Comparison of ENCODE assay signal across 22 mouse cellular contexts in genomic region chr16:55832040-55832439, GRCm38 (mm10). TPM values are rescaled to one million over a fixed set of nuclear protein-coding genes. Genes with fewer than 3 reads are reported as not detected.
DNase-seq lines count a peak whose midpoint lies in the region; ATAC-seq and TF ChIP-seq lines count a peak whose summit lies in the region.
"Had no signal": no experiment of that assay in that cellular context is flagged by ENCODE, and none has a peak within 500 bp of the region (broad histone marks: within the 10 kb centered on the region; RNA-seq: fewer than 3 reads in every experiment).

No protein-coding gene starts in this region.

- H3K27ac ChIP-seq in intestine, postnatal 0 days (ENCODE audit: low read depth, low read length), result no peak overlapping the region
- H3K27ac ChIP-seq in embryonic facial prominence, embryonic 10.5 days (replicated peaks), result no peak overlapping the region
- H3K27ac ChIP-seq: embryonic facial prominence, embryonic 12.5 days; embryonic facial prominence, embryonic 15.5 days; hindbrain, embryonic 12.5 days; hindbrain, embryonic 15.5 days had no signal

- no peak for DNase-seq in frontal cortex, postnatal 36 days (ENCODE audit: low spot score in 2 of 2)
- no peak for DNase-seq in layer of hippocampus, adult 9-10 months (ENCODE audit: low spot score)
- no peak for DNase-seq in embryonic facial prominence, embryonic 10.5 days (ENCODE audit: low spot score)
- DNase-seq: adrenal gland, adult 8-10 months; adrenal gland, postnatal 25 days; cerebellum, adult 11-12 months; cerebellum, adult 8-10 months; cerebellum, postnatal 10 days; cerebellum, postnatal 36 days; forebrain, postnatal 0 days; gastrocnemius, postnatal 10 days; gastrocnemius, postnatal 36 days had no signal

- no peaks in the 10 kb centered on the region for H3K36me3 ChIP-seq in intestine, postnatal 0 days (ENCODE audit: control insufficient read depth, insufficient read depth)
- H3K36me3 ChIP-seq in embryonic facial prominence, embryonic 10.5 days (replicated peaks), result peaks cover 22% of the 10 kb centered on the region
- H3K36me3 ChIP-seq: embryonic facial prominence, embryonic 12.5 days; embryonic facial prominence, embryonic 15.5 days; hindbrain, embryonic 12.5 days; hindbrain, embryonic 15.5 days had no signal

- ATAC-seq in granulocyte monocyte progenitor cell, adult 5-6 weeks (replicated peaks; ENCODE audit: poor library complexity, severe bottlenecking), result peak; percentile 23
- 0 out of 2 replicates have a peak, but pooled peaks have one; percentile 33 for ATAC-seq in intestine, postnatal 0 days
- peak; percentile 66 for ATAC-seq in monocyte, adult 5-6 weeks (replicated peaks; ENCODE audit: insufficient number of reproducible peaks, low FRiP score, low TSS enrichment, poor library complexity, severe bottlenecking)
- ATAC-seq: CD4-positive, CD25-positive, alpha-beta regulatory T cell, adult 4 months; forebrain, embryonic 14.5 days; forebrain, postnatal 0 days had no signal

- 0 out of 2 replicates have a peak, but pooled peaks cover 5% of the 10 kb centered on the region for H3K4me1 ChIP-seq in intestine, postnatal 0 days (replicated peaks; ENCODE audit: control insufficient read depth, insufficient read depth, low read length)
- peaks cover 7% of the 10 kb centered on the region for H3K4me1 ChIP-seq in embryonic facial prominence, embryonic 10.5 days
- H3K4me1 ChIP-seq: embryonic facial prominence, embryonic 15.5 days; hindbrain, embryonic 12.5 days; hindbrain, embryonic 15.5 days had no signal

- H3K9me3 ChIP-seq in intestine, postnatal 0 days (ENCODE audit: control insufficient read depth), result no peaks in the 10 kb centered on the region
- no peaks in the 10 kb centered on the region for H3K9me3 ChIP-seq in embryonic facial prominence, embryonic 10.5 days
- H3K9me3 ChIP-seq: embryonic facial prominence, embryonic 12.5 days; embryonic facial prominence, embryonic 15.5 days; hindbrain, embryonic 12.5 days; hindbrain, embryonic 15.5 days had no signal

- no peaks in the 10 kb centered on the region for H3K27me3 ChIP-seq in intestine, postnatal 0 days (replicated peaks; ENCODE audit: control insufficient read depth, insufficient read depth, low read length)
- no peaks in the 10 kb centered on the region for H3K27me3 ChIP-seq in embryonic facial prominence, embryonic 10.5 days (replicated peaks; ENCODE audit: low read depth, poor library complexity, severe bottlenecking)
- H3K27me3 ChIP-seq: embryonic facial prominence, embryonic 12.5 days; embryonic facial prominence, embryonic 15.5 days; hindbrain, embryonic 12.5 days; hindbrain, embryonic 15.5 days had no signal

- TF ChIP-seq CTCF in intestine, postnatal 0 days (IDR thresholded peaks at IDR 0.05; ENCODE audit: low read depth), result no peak

- no peak overlapping the region for H3K4me3 ChIP-seq in intestine, postnatal 0 days (ENCODE audit: low read depth, low read length)
- H3K4me3 ChIP-seq in embryonic facial prominence, embryonic 10.5 days, result no peak overlapping the region
- H3K4me3 ChIP-seq: embryonic facial prominence, embryonic 12.5 days; embryonic facial prominence, embryonic 15.5 days; hindbrain, embryonic 12.5 days; hindbrain, embryonic 15.5 days had no signal

- no peak overlapping the region for H3K4me2 ChIP-seq in intestine, postnatal 0 days (replicated peaks; ENCODE audit: low read depth)
- H3K4me2 ChIP-seq: embryonic facial prominence, embryonic 12.5 days; embryonic facial prominence, embryonic 15.5 days; heart, embryonic 11.5 days; hindbrain, embryonic 12.5 days; hindbrain, embryonic 15.5 days had no signal

- H3K9ac ChIP-seq in intestine, postnatal 0 days (ENCODE audit: low read depth, low read length), result no peak overlapping the region
- H3K9ac ChIP-seq: embryonic facial prominence, embryonic 12.5 days; embryonic facial prominence, embryonic 15.5 days; forebrain, postnatal 0 days; hindbrain, embryonic 12.5 days; hindbrain, embryonic 15.5 days had no signal

- 65% methylated on average over 6 of the region's 6 CpGs for WGBS in intestine, postnatal 0 days
- 91% methylated on average over 6 of the region's 6 CpGs for WGBS in embryonic facial prominence, embryonic 10.5 days

RNA-seq across cellular contexts. Expression of gene Nfkbiz, which starts 6.7 kb away (rescaled TPM):
- 3.4 and 5.0 TPM in 2 replicates for total RNA-seq in granulocyte monocyte progenitor cell, adult 5-6 weeks (2014; fragmentation: Nextera tagmentation)
- 16.2 and 16.4 TPM in 2 replicates for total RNA-seq in granulocyte monocyte progenitor cell, adult 5-6 weeks (2017)
- 7.8 and 8.8 TPM in 2 replicates for polyA plus RNA-seq in intestine, postnatal 0 days (2015; fragmentation: Nextera tagmentation; extraction: Ambion mirVana)
- total RNA-seq in monocyte, adult 5-6 weeks (2017), result 280 to 361 TPM (median 306 TPM) in 3 replicates
- polyA plus RNA-seq in embryonic facial prominence, embryonic 10.5 days (2016; fragmentation: Nextera tagmentation; extraction: Ambion mirVana), result 2.1 and 2.8 TPM in 2 replicates

Comparison
In these comparisons a context has a peak if more than half of its experiments do, and no peak if none do; other contexts are left out.
1. RNA of gene Nfkbiz, which starts 6.7 kb away (total RNA-seq): 280 to 361 TPM in monocyte, adult 5-6 weeks; 3.4 to 16.4 TPM in granulocyte monocyte progenitor cell, adult 5-6 weeks; every median in the first group is over 10 times any median in the second.
2. Peak in every context shown above with its lines, with median percentiles within 50 percentile points of each other: ATAC-seq.